Mouse (Mus musculus) fibroblast of lung, adult 2 months (primary cell): ENCODE data around the gene Scd3.

Source experiments
- DNase-seq: peaks from one replicate; pipeline ENCODE4 v3.0.0-alpha.2; 2011; ENCODE audit warnings: low read depth

Scd3 gene

DNA sequence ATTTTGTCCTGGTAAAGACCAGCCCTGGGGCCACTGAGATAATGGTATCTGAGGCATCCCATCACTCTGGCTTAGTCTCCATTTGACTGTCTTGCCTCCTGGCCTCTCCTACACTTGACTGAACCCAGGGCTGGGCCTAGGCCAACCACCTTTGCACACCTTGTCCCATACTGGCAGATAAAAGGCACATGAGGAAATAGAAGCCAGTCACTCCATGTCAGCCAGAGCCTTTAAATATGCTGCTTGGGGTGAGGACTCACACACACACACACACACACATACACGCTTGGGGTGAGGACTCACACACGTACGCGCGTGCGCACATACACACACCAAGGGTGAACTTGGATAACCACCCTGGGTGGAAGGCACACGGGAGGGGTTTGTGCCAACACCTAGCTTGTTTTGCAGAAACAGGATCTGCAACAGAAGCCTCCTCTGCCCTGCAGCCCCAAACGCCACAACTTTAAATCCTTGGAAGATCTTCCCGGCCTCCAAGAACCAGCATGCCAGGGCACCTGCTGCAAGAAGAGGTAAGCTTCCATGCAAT lies at the start of gene Scd3:
Gene Scd3, plus strand, starts transcription at position 255 of the 550 bp plus-strand sequence.
- no peak for DNase-seq

DNA sequence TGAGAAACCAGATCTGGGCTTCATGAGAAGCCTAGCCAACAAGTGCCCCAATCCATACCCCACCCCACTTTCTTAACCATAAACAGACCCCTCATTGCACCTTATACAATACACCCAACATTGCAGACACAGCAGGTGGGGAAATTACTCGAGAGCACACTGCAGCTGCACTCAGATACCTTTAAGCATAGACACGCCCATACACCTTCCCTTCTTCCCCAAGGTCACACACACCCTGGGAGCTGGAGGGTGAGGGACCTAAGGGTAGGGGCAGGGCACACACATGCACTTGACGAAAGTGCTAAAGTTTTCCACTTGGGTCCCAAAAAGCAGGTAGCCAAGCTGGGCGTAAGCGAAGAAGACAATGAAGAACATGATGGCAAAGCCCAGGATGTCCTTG lies 49.3 kb upstream of the Scd3 start:
- DNase-seq = no peak

- no peak for DNase-seq
Observed at GRCm38 (mm10) chr19:44157005-44157404, 46.1 kb upstream of the Scd3 start.

- DNase-seq = no peak
Observed at GRCm38 (mm10) chr19:44159386-44159785, 43.7 kb upstream of the Scd3 start.

GRCm38 (mm10) chr19:44161515-44161914 lies 41.6 kb upstream of the Scd3 start:
- DNase-seq = no peak

GRCm38 (mm10) chr19:44174835-44175234 lies 28.2 kb upstream of the Scd3 start:
- DNase-seq = peak; percentile 17

DNA sequence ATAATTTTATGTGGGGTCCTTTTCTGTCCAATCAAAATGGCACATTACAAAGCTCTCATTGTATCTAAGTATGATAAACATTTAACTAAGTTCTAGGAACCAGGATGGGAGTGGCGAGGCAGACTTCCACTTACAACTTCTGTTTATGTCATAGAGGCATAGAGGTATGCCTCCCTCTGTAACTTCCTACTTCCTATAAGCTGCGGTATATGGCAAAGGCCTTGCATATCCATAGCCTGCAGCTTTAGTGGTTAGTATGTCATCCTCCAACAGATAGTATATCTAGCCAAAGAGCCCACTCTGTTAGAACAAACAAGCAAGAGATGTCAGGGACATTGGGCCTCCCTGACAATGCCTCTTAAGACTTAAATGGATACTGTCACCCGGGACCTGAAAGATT lies 26.3 kb upstream of the Scd3 start:
- no peak for DNase-seq

- DNase-seq = no peak
Observed at GRCm38 (mm10) chr19:44180502-44180901, 22.6 kb upstream of the Scd3 start.

- no peak for DNase-seq
Observed at GRCm38 (mm10) chr19:44183968-44184367, 19.1 kb upstream of the Scd3 start.

DNA sequence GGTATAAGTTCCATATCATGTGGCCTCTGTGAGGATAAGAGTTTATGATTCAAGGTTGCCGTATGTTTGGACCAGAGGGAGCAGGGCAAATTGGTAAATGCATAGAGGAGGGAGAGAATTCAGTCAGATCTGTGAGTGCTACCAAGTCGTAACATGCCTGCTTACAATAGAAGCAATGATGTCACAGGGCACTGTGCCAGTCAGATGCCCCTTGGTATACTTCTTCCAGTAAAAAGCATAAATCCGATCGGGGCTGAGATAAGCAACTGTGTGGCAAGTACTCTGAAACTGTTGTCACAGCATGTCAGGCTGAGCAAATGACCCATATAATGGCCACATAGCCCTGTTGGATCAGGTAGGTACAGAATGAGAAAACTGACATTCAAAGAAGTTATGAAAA lies 14.0 kb upstream of the Scd3 start:
- DNase-seq = no peak

DNA sequence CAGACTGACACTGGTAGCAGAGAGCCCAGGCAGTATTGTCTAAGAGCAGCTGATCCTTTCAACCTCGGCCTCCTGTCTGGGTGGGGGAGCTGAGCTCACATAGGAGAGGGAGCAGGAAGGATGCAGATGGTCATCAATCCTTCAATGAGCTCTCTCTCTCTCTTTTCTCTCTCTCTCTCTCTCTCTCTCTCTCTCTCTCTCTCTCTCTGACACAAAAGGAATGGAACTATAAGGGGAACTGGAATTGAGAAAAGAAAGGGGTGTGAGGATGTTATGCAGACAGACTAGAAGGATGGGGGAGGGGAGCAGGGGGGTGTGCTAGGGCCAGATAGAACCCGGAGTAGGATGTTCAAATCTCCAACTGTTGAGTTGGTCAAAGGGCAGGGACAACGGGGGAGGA lies 10.7 kb upstream of the Scd3 start, which contains the start of gene Pkd2l1:
Gene Pkd2l1, minus strand, starts transcription at position 101 of the 400 bp plus-strand sequence.
- no peak for DNase-seq

DNA sequence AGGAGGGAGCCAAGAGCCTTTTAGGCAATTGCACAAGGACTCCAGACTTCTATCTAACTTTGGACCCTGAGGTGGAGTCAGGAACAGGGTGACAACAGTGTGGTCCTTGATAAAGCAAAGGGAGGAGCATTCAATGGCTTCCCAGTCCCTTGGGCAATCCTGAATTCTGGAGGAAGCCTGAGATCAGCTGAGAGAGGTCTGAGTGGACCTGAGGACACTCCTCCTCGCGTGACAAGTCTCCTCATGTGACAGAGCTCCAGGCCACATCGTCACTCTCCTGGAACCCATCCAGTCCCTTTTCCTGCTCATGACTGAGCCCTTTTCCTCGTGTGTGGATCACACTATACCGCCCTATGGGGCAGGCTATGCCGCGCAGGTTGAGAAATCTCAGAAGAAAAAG lies 9.2 kb upstream of the Scd3 start:
- no peak for DNase-seq

GRCm38 (mm10) chr19:44195138-44195537 lies 7.9 kb upstream of the Scd3 start:
- DNase-seq = peak; percentile 36

DNA sequence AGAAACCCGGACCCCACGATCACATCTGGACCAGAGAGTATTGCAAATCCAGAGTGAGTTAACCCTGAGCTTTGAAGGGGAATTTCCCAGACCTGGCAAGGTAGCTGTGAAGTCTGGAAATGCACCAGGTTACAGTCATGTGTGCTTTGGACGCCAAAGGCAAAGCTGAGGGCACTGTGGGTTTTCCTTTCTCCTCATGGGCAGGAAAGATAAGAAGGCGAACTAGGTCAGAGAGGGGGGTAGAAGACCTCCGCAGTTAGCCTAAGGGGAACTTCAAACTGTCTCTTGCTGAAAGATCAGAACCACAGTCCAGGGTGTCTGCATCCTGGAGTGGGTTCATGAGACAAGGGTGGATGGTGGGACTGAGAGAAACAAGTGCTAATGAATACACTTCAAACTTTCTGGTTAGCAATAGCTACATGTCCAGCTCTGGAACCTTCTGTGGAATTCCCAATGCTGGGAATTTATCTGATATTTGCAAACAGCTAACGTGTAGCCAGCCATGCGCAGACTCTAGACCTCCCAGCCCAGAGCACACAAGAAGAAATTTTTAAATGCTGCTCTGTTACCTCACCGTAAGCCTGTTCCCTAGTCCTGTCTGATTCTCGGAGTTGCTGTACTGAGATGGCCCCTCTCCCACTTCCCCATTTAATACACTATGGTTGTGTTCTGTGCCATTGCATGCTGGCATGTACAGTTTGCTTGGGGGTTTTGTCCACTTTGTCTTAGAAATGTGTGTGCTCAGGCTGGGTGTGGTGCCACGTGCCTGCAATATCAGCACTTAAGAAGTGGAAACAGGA lies 5.8 kb upstream of the Scd3 start:
- no peak for DNase-seq

GRCm38 (mm10) chr19:44198494-44198893 lies 4.6 kb upstream of the Scd3 start:
- DNase-seq = no peak

- no peak for DNase-seq
Observed at GRCm38 (mm10) chr19:44198964-44199363, 4.1 kb upstream of the Scd3 start.

DNA sequence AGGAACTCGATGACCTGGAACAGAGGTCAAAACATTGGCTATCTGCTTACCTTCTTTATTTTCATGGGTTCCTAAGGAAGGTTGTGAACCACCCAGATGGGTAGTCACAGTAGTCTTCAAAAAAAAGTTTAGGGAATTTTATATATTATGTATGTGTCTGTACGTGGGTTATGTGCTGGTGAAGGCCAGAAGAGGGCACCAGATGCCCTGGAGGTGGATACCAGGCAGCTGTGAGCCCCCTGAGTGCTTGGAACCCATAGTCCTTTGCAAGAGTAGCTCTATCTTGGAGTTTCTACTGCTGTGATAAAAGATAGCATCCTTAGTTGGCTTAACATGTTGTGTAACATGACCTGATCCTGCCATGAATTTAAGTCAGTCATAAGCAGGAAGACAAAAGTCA lies 4.0 kb downstream of the Scd3 start:
- DNase-seq = no peak

- DNase-seq = no peak
Observed at GRCm38 (mm10) chr19:44215255-44215654, 12.2 kb downstream of the Scd3 start.

- no peak for DNase-seq
Observed at GRCm38 (mm10) chr19:44217958-44218525, 15.0 kb downstream of the Scd3 start.

DNA sequence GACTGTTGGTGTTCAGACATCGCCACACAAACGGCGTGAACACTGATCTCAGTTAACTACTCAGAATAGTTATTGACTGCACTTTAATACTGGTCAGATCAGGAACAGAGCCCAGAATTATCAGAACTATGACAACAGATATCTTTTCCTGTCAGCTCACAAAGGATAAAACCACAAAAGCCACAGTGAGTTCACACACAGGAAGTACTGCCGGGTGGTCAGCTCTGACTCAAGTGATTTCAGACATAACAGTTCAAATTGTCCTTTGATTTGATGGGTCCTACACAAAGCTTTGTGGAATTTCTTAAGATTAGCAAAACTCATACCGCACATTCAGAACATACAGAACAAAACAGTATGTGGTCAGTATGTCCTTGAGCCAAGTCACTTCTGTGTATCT lies 22.7 kb downstream of the Scd3 start:
- DNase-seq = no peak

- DNase-seq = no peak
Observed at GRCm38 (mm10) chr19:44229776-44230175, 26.7 kb downstream of the Scd3 start.

GRCm38 (mm10) chr19:44230212-44230611 lies 27.1 kb downstream of the Scd3 start:
- no peak for DNase-seq

GRCm38 (mm10) chr19:44231608-44232151 lies 28.6 kb downstream of the Scd3 start:
- DNase-seq = no peak
